Mouse (Mus musculus): ENCODE results near the gene Vasp.

DNA sequence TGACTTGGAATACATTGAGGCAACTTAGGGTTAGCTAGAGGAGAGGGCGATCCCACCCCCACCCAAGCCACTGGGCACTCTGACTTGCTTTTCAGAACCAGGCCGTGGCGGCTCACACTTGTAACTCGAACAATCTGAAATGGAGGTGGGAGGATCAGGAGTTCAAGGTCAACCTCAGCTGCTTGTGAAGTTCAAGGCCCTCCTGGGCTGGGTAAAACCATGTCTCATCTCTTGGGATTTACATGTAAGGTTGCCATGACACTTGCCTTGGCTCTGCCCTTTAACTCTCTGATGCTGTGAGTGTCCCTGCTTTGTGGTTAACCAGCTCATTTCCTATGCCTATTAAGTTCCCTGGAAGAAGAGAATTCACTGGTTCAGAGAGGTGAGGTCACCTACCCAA is 62.1 kb downstream of the Vasp start:
- TF ChIP-seq EP300 (optimal IDR thresholded peaks at IDR 0.05) (no peak), CTCF (IDR thresholded peaks at IDR 0.05; ENCODE audit: low read depth) (no peak)
